Mouse (Mus musculus) heart, adult 8-10 months (tissue): Measurements from ENCODE around the gene Sgf29. TPM values are rescaled to one million over a fixed set of nuclear protein-coding genes. Genes with fewer than 3 reads are reported as not detected.

Experiments
- DNase-seq: peaks from one replicate; pipeline ENCODE4 v3.0.0; 2022; ENCODE audit warnings: low spot score
- total RNA-seq, 4 experiments: library from RNA; stranded (reverse); gene quantifications; 2 replicates each; pipeline ENCODE4 v1.2.4; 2022

The Sgf29 gene
- total RNA-seq, 4 experiments from 2014 or later, result 21.6 to 26.2 (median 24.9) TPM

- no peak for DNase-seq
Observed at GRCm38 (mm10) chr7:126642545-126643243, 6.4 kb upstream of the Sgf29 start.

- DNase-seq, result peak; percentile 54
Observed at GRCm38 (mm10) chr7:126643244-126643617, 5.9 kb upstream of the Sgf29 start.

GRCm38 (mm10) chr7:126644345-126644744 lies 4.8 kb upstream of the Sgf29 start:
- no peak for DNase-seq

GRCm38 (mm10) chr7:126644914-126645313 lies 4.2 kb upstream of the Sgf29 start:
- no peak for DNase-seq

- DNase-seq, result peak; percentile 50
Observed at GRCm38 (mm10) chr7:126645708-126646107, 3.4 kb upstream of the Sgf29 start.

- DNase-seq, result no peak
Observed at GRCm38 (mm10) chr7:126648486-126648885, 623 bp upstream of the Sgf29 start.

- DNase-seq, result no peak
Observed at GRCm38 (mm10) chr7:126650852-126651251, 1.7 kb downstream of the Sgf29 start.

GRCm38 (mm10) chr7:126653991-126654390 lies 4.9 kb downstream of the Sgf29 start:
- DNase-seq, result no peak

- DNase-seq, result no peak
Observed at GRCm38 (mm10) chr7:126655695-126656094, 6.6 kb downstream of the Sgf29 start.

- DNase-seq, result no peak
Observed at GRCm38 (mm10) chr7:126657522-126657921, 8.4 kb downstream of the Sgf29 start.

- no peak for DNase-seq
Observed at GRCm38 (mm10) chr7:126659771-126660170, 10.7 kb downstream of the Sgf29 start.

GRCm38 (mm10) chr7:126663646-126664045 lies 14.5 kb downstream of the Sgf29 start:
- DNase-seq, result no peak

GRCm38 (mm10) chr7:126665269-126665668 lies 16.2 kb downstream of the Sgf29 start:
- peak; percentile 51 for DNase-seq

GRCm38 (mm10) chr7:126667495-126668090 lies 18.5 kb downstream of the Sgf29 start:
- no peak for DNase-seq

- no peak for DNase-seq
Observed at GRCm38 (mm10) chr7:126668452-126668851, 19.3 kb downstream of the Sgf29 start.

- DNase-seq, result no peak
Observed at GRCm38 (mm10) chr7:126670152-126670551, 21.0 kb downstream of the Sgf29 start.

GRCm38 (mm10) chr7:126672111-126672510 lies 23.0 kb downstream of the Sgf29 start:
- DNase-seq, result no peak

- no peak for DNase-seq
Observed at GRCm38 (mm10) chr7:126675104-126675503, 26.0 kb downstream of the Sgf29 start.

GRCm38 (mm10) chr7:126676207-126676606 lies 27.1 kb downstream of the Sgf29 start, which contains the start of gene Sult1a1:
Gene Sult1a1, minus strand, starts transcription at chr7:126676432.
- peak; percentile 94 for DNase-seq

- DNase-seq, result no peak
Observed at GRCm38 (mm10) chr7:126676631-126677220, 27.6 kb downstream of the Sgf29 start.

GRCm38 (mm10) chr7:126678545-126679341 lies 29.6 kb downstream of the Sgf29 start:
- no peak for DNase-seq

- no peak for DNase-seq
Observed at GRCm38 (mm10) chr7:126679683-126680082, 30.6 kb downstream of the Sgf29 start.
